Mouse (Mus musculus): ENCODE data around the gene Tbc1d4.
"Not testable (repeated sequence)": the region's sequence is repeated elsewhere in the genome, so short reads cannot be mapped to it uniquely, and the experiment has no call there.

Gene Tbc1d4

GRCm38 (mm10) chr14:101596691-101597090 is 12.3 kb downstream of the Tbc1d4 start:
- peak in 1 of 2 experiments; percentile 17 for DNase-seq (ENCODE audit: inconsistent age in 2 of 2, low spot score in 1 of 2)

DNA sequence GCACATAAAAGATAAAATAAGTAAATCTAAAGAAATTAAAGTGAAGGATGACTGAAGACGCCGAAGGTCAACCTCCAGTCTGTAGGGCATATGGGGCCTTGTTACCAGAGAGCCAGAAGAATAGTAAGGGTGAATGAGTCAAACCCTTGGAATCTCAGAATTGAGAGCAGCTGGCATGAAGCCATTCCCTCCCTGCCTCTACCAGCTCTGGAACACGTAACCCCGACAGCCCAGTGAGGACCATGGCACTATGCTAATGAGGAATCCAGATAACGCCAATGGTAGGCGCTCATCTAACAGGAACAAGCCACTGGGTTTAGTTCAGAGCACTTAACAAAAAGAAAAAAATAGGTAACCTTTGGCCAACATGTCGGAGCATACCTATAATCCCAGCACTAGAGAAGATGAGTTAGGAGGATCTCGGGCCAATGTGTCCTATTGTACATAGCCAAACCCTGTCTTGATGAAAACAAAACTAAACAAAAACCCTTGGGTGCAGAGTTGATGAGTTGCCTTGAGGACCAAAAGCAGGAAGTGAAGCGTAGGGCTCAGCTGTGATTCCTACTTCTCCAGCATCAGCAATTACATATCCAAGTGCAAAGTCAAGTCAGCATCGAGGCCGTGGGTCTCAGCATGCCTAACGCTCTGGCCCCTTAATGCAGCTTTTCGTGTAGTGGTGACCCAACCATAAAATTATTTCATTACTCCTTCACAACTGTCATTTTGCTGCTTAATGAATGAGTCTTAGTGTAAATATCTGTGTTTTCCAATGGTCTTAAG is 13.5 kb downstream of the Tbc1d4 start:
- peak in 1 of 2 experiments; percentile 61 for DNase-seq (ENCODE audit: inconsistent age in 2 of 2, low spot score in 1 of 2)

DNA sequence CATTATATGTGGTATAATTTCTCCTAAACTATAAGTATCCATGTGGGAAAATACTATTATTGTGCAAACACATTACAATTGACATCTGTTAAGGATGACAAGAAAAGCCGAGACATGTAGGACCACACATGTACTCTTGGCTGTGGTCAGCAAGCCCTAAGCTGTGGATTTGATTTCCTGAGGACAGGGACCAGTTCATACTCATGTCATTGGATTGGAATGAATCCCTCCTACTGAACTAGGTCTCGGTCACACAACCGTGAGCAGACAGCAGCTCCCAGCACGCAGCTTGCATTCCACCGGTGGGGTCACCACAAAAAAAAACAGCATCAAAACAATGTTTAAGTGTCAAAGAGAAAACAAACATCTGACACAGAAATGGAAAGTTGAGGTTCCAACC is 15.0 kb downstream of the Tbc1d4 start:
- DNase-seq (ENCODE audit: inconsistent age in 2 of 2, low spot score in 1 of 2): peak in 1 of 2 experiments; percentile 35

GRCm38 (mm10) chr14:101593340-101593739 is 15.7 kb downstream of the Tbc1d4 start:
- peak; percentile 56 to 83 for DNase-seq (ENCODE audit: inconsistent age in 2 of 2, low spot score in 1 of 2)

GRCm38 (mm10) chr14:101591101-101591500 is 17.9 kb downstream of the Tbc1d4 start:
- peak in 1 of 2 experiments; percentile 75 for DNase-seq (ENCODE audit: inconsistent age in 2 of 2, low spot score in 1 of 2)

DNA sequence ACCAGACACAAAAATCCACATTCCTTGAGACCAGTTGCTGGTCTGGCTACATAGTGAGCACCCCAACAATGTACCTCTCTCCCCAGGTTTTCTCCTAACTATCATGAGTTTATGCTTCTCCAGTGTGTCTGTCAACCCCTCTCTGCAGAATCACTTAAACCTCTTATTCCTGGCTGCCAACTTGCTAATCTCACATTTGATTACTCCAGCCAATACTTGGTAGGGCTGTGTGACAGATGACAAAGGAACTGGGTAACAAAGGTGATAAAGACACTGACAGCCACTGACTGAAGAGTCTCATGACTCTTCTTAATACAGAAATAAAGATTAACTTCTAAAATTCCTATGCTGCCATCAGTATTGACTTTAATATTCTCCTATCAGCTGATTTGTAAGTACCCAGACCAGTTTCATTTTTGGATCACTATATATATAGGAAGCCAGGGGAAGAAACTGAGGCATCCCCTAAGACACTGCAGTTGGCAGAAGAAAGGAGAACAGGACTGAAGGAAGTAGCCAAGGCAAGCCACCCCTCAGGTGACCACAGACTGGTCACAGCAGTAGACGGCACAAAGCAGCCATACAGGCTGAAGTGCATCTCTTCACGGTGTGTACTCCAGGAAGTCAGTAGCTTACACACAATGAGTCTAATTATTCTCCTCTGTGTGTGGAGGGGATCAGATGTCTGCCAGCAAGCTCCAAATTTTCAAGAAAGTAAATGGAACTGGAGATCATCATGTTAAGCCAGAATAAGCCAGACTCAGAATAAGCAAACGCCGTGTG is 20.6 kb downstream of the Tbc1d4 start:
- DNase-seq (ENCODE audit: inconsistent age in 2 of 2, low spot score in 1 of 2): not testable (repeated sequence)

- peak in 1 of 2 experiments; percentile 60 for DNase-seq (ENCODE audit: inconsistent age in 2 of 2, low spot score in 1 of 2)
These were observed 21.5 kb downstream of the Tbc1d4 start for GRCm38 (mm10) chr14:101587366-101588040.

- peak; percentile 66 to 85 for DNase-seq (ENCODE audit: inconsistent age in 2 of 2, low spot score in 1 of 2)
These were observed 22.9 kb downstream of the Tbc1d4 start for GRCm38 (mm10) chr14:101586096-101586495.

DNA sequence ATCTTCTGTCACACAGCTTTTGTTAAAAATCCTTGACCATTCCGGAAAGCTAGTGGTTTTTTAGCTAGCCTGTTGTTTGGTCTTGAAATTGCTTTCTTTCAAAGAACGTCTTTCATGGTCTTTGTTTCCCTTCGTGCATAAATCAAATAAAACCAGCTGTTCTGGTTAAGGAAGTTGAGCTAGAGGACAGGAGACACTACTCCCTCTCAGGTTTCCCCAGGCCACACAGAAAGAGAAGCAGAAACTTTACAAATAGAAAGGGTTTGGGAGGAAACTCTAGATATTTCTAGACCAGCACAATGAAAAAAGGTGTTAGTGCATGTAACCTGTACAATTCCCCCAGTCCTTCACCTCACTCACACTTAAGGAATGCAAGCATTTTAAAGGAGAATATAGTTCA is 33.3 kb downstream of the Tbc1d4 start:
- no peak for DNase-seq (ENCODE audit: inconsistent age in 2 of 2, low spot score in 1 of 2)

- no peak for DNase-seq (ENCODE audit: inconsistent age in 2 of 2, low spot score in 1 of 2)
These were observed 34.5 kb downstream of the Tbc1d4 start for GRCm38 (mm10) chr14:101574536-101574935.

DNA sequence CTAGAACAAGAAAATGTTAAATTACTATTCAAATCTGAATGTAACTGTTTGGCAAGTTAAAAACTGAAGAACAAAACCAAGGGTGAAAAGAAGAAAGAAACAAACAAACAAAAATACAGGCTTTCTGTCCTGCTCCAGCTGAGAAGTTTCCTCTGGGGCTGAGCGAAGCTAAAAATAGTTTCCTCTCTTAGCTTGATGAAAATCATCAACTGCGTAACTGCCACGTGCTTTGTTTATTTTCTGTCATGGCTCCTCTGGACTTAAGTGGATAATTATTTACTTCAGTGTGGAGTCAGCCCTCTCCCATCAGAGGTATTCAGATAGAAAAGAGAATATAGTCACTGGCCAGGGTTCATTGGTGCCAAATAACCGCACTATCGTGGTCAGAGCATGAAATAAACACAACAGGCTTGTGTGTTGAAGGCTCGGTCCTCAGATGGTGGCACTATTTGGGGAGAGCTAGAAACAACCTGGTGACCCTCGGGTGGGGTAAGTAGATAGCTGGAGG is 35.8 kb downstream of the Tbc1d4 start:
- DNase-seq (ENCODE audit: inconsistent age in 2 of 2, low spot score in 1 of 2): no peak

DNA sequence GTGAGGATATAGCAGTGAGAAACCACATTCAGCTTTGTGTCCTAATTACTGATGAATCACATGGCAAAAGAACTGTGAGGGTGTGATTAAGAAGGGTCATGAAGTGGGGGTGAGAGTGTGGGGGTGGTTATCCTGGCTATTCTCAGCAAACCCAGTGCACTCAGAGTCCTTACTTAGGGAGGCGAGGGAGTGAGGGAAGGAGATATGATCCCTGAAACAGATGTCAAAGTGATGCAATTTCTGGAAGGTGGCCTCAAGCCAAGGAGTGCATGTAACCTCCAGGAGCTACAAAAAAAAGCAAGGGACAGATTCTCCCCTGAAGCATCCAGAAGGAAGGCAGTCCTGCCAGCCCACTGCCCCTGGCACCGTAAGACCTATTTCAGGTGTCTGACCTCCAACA is 40.2 kb downstream of the Tbc1d4 start:
- peak; percentile 36 to 74 for DNase-seq (ENCODE audit: inconsistent age in 2 of 2, low spot score in 1 of 2)

DNA sequence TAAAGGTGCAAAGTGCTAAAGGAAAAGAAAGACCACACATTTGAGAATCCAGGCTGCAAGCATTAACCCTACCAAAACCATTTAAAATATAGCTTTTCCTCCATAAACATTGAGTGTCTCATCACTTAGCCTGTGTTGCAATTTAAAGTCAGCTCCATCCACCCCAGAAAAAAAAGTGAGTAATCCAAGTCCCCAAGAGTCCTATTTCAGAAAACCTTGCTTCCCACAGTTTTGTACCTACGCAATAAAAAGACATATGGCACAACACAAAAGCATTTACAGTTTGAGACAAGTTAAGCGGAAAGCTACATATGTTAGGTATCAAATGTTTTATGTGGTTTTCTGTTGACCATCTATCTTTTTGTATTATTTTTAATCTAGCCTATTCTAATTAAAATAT is 42.3 kb downstream of the Tbc1d4 start:
- no peak for DNase-seq (ENCODE audit: inconsistent age in 2 of 2, low spot score in 1 of 2)

DNA sequence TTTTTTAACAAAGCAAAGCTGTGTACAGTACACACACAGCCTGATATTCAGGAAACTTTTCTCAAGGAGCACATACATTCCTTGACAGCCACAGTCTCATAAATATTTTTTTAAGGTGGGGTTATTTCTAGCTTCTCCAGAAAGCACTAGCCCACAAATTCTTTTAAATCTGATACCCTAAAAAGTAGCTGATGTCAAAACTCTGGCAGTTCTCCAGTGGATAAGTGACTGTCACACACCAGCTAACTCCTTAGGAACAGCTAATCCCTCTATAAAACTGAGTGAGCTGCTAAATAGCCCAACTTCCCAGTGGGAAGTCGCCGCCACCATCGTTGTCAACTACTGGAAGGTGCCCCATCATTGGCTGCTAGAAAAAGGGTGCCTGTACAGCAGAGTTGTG is 43.3 kb downstream of the Tbc1d4 start:
- DNase-seq (ENCODE audit: inconsistent age in 2 of 2, low spot score in 1 of 2): no peak

GRCm38 (mm10) chr14:101561251-101561701 is 47.7 kb downstream of the Tbc1d4 start:
- peak; percentile 58 to 77 for DNase-seq (ENCODE audit: inconsistent age in 2 of 2, low spot score in 1 of 2)

- DNase-seq (ENCODE audit: inconsistent age in 2 of 2, low spot score in 1 of 2): no peak
These were observed 49.5 kb downstream of the Tbc1d4 start for GRCm38 (mm10) chr14:101559446-101559845.

DNA sequence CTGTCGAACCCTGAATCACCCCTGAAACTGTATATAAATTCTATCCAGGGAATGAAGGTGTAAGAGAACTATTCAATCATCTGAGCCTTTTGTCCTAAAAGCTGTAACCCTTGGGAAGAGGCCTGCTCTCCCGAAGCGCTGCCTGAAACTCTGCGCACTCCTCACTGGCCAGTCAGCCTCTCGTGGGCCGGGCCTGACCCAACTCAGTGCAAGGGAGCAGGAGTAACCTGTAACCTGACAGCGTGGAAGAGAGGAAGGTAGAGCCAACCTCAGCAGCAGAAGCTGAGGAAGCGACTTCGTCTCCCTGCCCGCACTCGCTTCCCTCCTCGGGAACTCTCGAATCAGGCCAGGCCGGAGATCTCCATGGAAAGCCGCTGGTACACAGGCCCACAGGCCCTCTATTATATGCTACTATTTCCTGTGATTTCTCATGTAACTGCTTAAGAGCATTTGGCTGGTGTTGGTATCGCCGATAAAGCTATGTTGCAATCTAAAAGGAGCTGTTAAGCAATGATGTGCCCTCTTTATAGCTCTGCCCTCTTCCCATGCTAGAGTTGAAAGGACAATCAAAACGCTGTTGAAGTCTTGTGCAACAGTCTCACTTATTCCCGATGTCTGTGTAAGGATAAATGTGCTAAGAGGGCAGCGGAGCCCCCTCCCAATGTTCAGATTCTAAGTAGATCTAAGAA is 60.0 kb downstream of the Tbc1d4 start:
- DNase-seq (ENCODE audit: inconsistent age in 2 of 2, low spot score in 1 of 2): peak in 1 of 2 experiments; percentile 49

- no peak for DNase-seq (ENCODE audit: inconsistent age in 2 of 2, low spot score in 1 of 2)
These were observed 67.1 kb downstream of the Tbc1d4 start for GRCm38 (mm10) chr14:101541863-101542262.

GRCm38 (mm10) chr14:101541141-101541540 is 67.8 kb downstream of the Tbc1d4 start:
- DNase-seq (ENCODE audit: inconsistent age in 2 of 2, low spot score in 1 of 2): no peak

DNA sequence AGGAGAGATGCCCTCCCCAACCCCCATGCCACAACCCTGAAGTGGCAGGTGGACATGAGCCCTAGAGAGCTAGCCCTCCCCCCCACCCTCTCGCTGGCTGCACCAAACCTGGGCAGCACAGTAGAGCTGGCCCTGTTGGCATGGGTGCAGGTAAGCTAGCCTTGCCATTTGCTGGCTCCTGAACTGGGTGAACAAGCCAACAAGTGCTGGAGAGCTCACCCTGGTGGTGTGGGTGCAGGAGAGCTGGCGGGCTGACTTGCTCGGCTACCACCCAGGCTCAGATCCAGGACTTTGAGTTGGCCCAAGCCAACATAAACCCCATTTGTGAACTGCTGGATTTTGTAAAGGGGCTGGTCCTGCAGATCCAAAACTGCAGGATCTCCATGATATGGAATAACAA is 68.5 kb downstream of the Tbc1d4 start:
- no peak for DNase-seq (ENCODE audit: inconsistent age in 2 of 2, low spot score in 1 of 2)

DNA sequence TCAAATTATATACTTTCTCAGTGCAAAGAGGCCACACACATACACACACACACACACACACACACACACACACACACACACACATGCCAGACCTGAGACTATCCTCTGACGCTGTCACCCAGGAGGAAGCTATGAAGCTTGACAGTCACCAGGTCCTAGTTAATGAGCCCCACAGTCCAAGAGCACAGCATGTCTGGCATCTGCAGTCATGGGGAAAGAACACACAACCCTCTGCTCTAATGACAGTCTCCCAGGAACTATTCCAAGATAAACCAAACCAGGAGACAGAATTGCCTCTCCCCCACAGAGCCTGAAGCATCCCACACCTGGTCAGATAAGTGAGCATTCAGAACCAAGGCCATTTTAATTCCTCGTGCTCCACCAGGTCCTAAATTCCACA is 71.1 kb downstream of the Tbc1d4 start:
- DNase-seq (ENCODE audit: inconsistent age in 2 of 2, low spot score in 1 of 2): no peak

All from adrenal gland, adult (tissue).